Mouse (Mus musculus): Measurements from ENCODE around the gene Sod3.

Gene Sod3

DNA sequence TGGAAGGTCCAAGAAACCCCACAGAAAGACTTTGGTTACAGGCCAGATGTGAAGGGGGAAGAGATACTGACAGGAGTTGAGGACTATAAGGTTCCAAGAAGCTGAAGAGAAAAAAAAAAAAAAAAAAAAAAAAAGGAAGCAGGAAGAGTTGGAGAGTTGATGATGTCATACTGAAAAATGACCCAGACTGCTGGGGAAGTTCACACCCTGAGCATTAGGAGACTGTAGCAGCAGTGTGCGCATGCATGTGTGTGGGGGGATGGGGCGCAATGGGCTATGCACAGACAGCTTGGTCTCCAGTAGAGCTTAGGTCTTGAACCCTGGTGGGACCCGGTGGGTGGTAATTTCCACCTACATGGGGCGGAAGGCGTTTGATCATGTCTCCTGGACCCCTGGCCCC is 20.2 kb downstream of the Sod3 start:
- no peak for DNase-seq

DNA sequence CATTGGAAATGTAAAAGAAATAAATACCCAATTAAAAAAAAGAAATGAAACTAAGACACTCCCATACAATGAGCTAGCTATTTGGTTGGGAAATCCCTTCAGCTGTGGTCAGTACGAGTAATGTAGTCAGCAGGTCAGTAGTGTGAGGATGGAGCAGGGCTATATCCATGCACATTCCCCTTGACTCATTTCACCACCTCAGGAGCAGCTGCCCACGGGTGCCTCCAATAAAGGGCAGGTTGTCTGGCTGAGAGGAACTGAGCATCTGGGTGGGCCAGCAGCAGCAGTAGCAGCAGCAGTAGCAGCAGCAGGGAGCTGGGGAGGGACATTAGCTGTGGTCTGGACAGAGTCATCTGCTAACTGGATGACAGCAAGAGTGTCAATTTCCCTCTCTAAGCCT is 22.4 kb downstream of the Sod3 start:
- no peak for DNase-seq

DNA sequence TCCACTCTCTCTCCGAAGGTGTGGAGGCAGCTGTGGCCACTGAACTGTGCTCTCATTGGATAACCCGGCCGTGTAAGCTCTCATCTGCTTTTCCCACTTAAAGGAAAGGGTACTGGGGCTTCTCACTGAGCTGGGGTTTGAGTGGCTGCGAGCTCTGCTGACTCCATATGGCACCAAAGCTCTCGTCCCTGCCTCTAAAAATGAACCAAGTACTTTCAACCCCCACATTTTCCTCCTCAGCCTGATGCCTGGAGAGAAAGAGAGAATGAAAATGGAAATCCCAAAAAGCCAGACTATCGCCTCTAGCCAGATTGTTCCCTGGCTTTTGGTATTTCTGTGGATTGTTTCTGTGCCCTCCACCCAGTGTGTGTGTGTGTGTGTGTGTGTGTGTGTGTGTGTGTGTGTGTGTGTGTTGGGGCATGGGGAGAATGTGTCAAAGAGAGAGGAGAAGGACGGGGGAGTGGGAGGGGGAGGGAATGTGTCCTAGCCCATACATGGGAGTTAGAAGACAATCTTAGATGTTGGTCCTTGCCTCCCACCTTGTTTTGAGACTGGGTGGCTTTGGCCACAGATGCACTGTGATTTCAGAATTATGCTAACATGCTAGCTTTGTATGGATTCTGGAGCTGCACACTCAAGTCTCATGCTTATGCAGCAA is 24.6 kb downstream of the Sod3 start:
- DNase-seq: no peak

DNA sequence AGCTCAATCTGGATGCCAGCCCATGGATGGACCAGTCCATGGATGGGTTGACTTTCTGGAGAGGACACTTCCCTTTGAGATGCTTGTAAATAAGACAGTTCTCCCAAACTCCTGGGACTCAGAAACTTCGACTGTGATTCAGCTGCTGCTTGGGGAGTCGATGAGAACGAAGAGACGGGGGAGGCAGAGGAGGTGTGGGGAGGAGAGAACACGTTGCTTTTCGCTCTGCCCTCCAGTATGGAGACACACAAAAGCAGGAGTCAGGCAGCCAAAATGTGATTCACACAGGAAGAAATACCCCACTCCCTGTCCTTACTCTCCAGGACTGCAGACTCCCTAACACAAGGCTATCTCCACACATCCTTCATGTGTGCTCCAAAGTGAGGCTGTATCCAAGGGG is 26.8 kb downstream of the Sod3 start:
- no peak for DNase-seq

DNA sequence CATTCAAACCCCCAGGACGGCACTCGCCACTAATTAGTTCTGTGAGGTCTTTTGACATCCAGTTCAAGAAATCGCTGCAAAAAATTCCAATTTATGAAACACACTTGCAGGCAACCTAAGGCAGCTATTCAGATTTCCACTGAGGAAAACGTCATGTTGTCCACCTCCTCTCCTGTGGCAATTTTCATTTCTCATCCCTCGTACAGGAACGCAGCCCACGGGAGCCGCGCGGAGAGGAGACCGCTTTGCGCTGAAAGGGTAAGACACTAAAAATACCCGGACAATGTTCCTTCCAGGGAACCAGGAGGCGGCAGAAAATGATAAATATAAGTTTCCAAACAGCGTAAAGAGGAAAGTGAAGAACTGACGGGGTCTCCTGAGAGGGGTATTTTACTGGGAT is 27.9 kb downstream of the Sod3 start:
- DNase-seq: no peak

DNA sequence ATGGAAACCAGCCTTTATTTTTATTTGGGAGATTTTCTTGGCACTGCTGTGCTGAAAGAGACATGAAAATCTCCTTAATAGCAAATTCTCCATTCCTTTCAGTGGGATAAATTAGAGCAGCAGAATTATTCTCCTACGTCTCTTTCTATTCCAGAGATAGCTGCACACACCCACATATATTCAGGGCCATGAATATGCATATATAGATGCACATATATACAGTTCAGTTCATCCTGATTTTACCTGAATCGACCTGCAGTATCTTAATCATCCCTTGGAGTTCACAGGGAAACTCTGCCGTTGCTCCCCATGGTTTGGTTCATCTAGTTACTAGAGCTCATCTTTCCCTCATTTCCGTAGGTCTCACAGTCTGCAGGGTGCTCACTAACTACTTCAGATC is 30.2 kb downstream of the Sod3 start:
- no peak for DNase-seq

DNA sequence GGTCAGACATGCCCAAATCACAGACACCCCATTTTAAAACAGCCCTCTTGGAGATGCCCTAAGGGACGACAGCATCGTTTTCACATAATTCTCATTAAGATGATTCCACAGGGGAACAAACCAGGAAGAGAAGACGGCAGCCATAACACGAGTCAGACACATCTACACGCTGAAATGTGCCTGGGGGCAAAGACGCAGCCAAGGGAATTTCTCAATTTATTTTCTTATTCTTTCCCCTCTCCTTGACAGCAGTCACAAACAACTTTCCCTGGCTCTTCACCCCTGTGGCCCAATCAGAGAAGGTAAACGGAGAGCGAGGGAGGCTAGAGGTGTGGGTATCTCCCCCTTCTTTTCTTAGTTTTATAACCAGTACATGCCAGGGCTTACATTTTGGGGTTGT is 40.8 kb downstream of the Sod3 start:
- DNase-seq: no peak

DNA sequence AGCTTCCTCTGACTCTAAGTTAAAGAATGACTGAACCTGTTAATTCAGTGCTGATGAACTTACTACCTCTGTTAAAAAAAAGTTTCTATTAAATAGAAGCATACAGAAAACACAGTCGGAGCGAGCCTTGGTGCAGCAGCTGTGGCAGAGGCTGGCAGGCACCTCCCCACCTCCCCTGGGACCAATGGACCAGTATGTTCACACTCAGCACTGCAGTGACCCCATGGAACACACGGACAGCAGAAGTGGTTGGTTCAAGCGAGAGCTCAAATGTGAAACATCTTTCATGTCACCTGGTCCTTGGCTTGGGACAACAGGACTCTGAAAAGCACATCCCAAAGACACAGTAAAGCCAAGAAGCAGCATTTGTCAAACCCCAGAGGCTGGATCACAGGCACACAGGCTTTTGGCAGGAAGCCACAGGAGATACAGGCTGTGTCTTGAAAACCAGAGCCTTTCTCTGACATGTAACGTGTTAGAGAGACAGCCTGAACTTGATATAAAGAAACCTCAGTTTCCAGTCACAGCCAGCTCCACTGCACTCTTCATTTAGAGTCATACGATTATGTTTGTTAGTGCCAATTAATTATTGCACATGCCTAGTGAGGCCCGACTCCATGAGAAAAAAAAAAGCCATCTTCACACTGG is 45.2 kb downstream of the Sod3 start:
- no peak for DNase-seq

DNA sequence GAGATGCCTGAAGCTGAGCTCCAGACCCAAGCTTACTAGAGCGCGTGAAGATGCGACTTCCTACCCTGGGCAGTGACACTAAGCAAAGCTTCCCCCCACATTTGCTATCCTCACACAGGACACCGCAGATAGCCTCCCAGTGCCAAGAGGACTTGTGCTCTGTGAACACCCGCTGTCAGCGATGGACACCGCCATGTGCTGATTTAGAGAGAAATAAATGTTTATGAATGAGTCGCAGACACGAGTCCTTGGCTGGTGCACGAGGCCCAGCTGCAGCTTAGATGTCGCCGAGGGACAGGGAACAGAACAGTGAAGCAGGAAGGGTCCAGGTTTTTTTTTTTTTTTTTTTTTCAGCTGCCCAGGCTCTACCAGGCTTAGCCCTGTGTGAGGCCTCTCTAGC is 46.6 kb downstream of the Sod3 start:
- no peak for DNase-seq

DNA sequence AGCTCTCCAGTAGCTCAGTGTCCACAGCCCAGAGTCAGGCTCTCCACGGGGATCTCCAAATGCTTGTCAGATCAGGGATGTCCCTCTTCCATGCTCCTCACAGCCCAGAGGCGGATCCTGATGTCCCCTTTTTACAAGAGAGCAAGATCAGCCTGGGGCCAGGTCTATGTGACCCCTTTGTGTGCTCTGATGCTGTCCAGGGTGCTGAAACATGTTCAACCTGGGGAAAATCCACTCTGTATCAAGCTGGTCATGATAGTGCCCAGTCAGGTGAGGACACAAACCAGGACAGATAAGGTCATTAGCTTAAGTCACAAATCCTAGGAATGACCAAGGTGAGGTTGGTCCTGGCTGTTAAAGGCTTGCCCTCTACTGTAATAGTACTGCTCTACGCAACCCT is 48.0 kb downstream of the Sod3 start:
- DNase-seq: no peak

DNA sequence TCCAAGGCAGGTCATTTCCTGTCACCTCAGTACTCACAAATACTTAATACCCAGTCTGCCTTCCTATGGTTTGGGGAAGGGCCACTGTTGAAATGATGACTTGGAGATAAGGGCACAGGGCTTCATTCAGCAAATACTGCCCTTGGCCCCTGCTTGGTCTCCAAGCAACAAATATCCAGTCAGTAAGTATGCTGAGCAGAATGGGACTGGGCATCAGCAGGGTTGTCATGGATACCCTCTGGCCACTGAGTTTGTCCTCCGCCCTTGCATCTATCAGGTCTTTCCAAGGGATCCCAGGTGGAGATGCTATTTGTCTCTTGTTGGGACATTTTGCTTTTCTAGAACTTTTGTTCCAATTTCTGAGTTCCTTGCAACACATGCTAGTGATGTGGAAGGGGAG is 51.6 kb downstream of the Sod3 start:
- no peak for DNase-seq

DNA sequence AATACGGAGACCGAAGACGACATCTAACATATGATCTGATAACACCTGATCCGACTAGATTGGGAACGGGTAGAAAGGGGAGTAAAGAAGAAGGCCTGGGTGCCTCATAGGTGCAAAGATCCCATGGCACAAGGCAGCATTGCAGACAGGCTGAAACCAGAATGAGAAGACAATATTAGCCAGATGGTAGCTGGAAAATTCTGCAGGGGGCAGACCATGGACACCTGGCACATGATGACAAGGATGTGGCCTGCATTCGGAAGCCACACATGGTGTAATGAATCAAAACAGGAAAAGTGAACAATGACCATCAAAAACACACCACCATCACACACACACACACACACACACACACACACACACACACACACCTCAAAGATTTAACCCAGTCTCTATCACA is 52.3 kb downstream of the Sod3 start:
- DNase-seq: no peak

DNA sequence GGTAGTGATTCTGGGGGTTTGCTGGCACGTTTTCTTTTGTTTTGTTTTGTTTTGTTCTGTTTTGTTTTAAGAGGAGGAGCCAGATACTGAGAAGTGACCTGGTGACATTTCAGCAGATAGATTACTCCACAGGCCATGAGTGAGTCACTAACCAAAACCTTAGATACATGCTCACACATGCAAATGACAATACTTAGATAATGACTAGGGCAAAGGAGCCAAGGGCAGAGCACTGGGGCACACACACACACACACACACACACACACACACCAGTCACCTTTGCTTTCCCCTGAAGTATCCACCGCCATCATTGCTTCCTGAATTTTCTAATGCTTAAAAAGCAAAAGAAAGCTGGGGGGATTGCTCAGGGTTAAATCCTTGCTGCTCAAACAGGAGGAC is 52.9 kb downstream of the Sod3 start:
- DNase-seq: no peak

Measured in kidney, adult 8-10 months (tissue).